Comparison of ENCODE assay signal across 14 mouse cellular contexts in the genomic region with DNA sequence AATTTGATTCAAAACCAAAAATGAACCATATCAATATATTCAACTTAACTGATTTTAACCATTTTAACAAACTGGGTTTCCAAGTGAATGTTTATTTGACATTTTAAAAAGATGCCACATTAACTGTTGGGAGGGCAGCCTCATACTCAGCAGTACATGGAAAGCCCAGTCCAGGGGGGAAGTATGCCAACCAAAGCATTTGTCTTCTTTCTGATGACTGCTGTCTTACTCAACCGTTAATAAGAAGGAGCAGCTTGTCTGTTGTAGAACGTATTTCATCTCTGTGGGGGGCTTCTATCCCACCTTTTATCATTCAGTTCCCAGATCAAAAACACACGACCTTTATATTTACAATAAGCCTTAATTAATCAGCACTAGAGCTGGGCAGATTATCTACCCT.
"Had no signal": no experiment of that assay in that cellular context is flagged by ENCODE, and none has a peak within 500 bp of the region (broad histone marks: within the 10 kb centered on the region; RNA-seq: fewer than 3 reads in every experiment).

No protein-coding gene starts in this region.

- H3K36me3 ChIP-seq: midbrain, embryonic 15.5 days; neural tube, embryonic 12.5 days; stomach, embryonic 15.5 days had no signal

- H3K4me3 ChIP-seq: lung, embryonic 15.5 days; megakaryocyte, embryonic 14.5 days; midbrain, embryonic 13.5 days; midbrain, embryonic 15.5 days; neural tube, embryonic 12.5 days; stomach, embryonic 15.5 days had no signal

- DNase-seq: lung, adult 2 months; lung, postnatal 14 days; lung, postnatal 36 days; right cerebral cortex, postnatal 14 days; thymus, adult 18-20 months; thymus, postnatal 14 days; thymus, postnatal 36 days had no signal

- H3K27me3 ChIP-seq: lung, embryonic 15.5 days; megakaryocyte, embryonic 14.5 days; midbrain, embryonic 13.5 days; midbrain, embryonic 15.5 days; neural tube, embryonic 12.5 days; stomach, embryonic 15.5 days had no signal

- H3K9ac ChIP-seq: lung, embryonic 15.5 days; midbrain, embryonic 13.5 days; midbrain, embryonic 15.5 days; neural tube, embryonic 12.5 days; stomach, embryonic 15.5 days had no signal

- H3K9me3 ChIP-seq: lung, embryonic 15.5 days; megakaryocyte, embryonic 14.5 days; midbrain, embryonic 13.5 days; midbrain, embryonic 15.5 days; neural tube, embryonic 12.5 days; stomach, embryonic 15.5 days had no signal

- H3K27ac ChIP-seq: macrophage; midbrain, embryonic 13.5 days; midbrain, embryonic 15.5 days; neural tube, embryonic 12.5 days; stomach, embryonic 15.5 days had no signal
